ENCODE assay signal across 30 mouse cellular contexts in genomic region chr9:50704907-50705306, GRCm38 (mm10). TPM values are rescaled to one million over a fixed set of nuclear protein-coding genes. Genes with fewer than 3 reads are reported as not detected.
"Had no signal": no experiment of that assay in that cellular context is flagged by ENCODE, and none has a peak within 500 bp of the region (broad histone marks: within the 10 kb centered on the region; RNA-seq: fewer than 3 reads in every experiment).

No protein-coding gene starts in this region.

- H3K4me2 ChIP-seq: embryonic facial prominence, embryonic 12.5 days; embryonic facial prominence, embryonic 13.5 days; embryonic facial prominence, embryonic 15.5 days; forebrain, embryonic 12.5 days; forebrain, embryonic 13.5 days; forebrain, embryonic 15.5 days had no signal

- H3K27ac ChIP-seq: embryonic facial prominence, embryonic 10.5 days; embryonic facial prominence, embryonic 12.5 days; embryonic facial prominence, embryonic 13.5 days; embryonic facial prominence, embryonic 15.5 days; forebrain, embryonic 10.5 days; forebrain, embryonic 12.5 days; forebrain, embryonic 13.5 days; forebrain, embryonic 15.5 days; gastrocnemius, adult 2 months; heart, adult 2 months had no signal

- H3K27me3 ChIP-seq: forebrain, embryonic 15.5 days had no signal

- H3K4me3 ChIP-seq: embryonic facial prominence, embryonic 10.5 days; embryonic facial prominence, embryonic 12.5 days; embryonic facial prominence, embryonic 13.5 days; embryonic facial prominence, embryonic 15.5 days; erythroblast, embryonic 14.5 days; forebrain, embryonic 10.5 days; forebrain, embryonic 12.5 days; forebrain, embryonic 13.5 days; forebrain, embryonic 15.5 days; gastrocnemius, adult 2 months; heart, adult 2 months had no signal

- DNase-seq: cerebellum, adult 8-10 months; cerebellum, adult 9-10 months; cerebellum, adult 9-11 months; cerebellum, postnatal 10 days; cerebellum, postnatal 14 days; cerebellum, postnatal 25 days; cerebellum, postnatal 36 days; embryo, embryonic 11 days; forebrain, postnatal 0 days; gastrocnemius, adult 2 months; gastrocnemius, postnatal 14 days; gastrocnemius, postnatal 25 days; gastrocnemius, postnatal 36 days; heart, adult 11 months; heart, adult 18-20 months; heart, adult 2 months had no signal

- H3K9ac ChIP-seq: embryonic facial prominence, embryonic 12.5 days; embryonic facial prominence, embryonic 13.5 days; embryonic facial prominence, embryonic 15.5 days; forebrain, embryonic 12.5 days; forebrain, embryonic 13.5 days; forebrain, embryonic 15.5 days; forebrain, postnatal 0 days had no signal

- H3K36me3 ChIP-seq: embryonic facial prominence, embryonic 15.5 days had no signal

- H3K9me3 ChIP-seq: embryonic facial prominence, embryonic 10.5 days; embryonic facial prominence, embryonic 12.5 days; embryonic facial prominence, embryonic 13.5 days; embryonic facial prominence, embryonic 15.5 days; forebrain, embryonic 10.5 days; forebrain, embryonic 12.5 days; forebrain, embryonic 13.5 days; forebrain, embryonic 15.5 days had no signal

- H3K4me1 ChIP-seq: embryonic facial prominence, embryonic 12.5 days; embryonic facial prominence, embryonic 13.5 days; embryonic facial prominence, embryonic 15.5 days; forebrain, embryonic 13.5 days; forebrain, embryonic 15.5 days had no signal

- ATAC-seq: forebrain, embryonic 13.5 days; forebrain, embryonic 14.5 days; forebrain, embryonic 15.5 days; forebrain, embryonic 16.5 days; forebrain, postnatal 0 days had no signal

RNA-seq across cellular contexts. Expression of gene Dixdc1, which starts 34.4 kb away (rescaled TPM):
- total RNA-seq: common myeloid progenitor, adult 5-6 weeks had no signal
- polyA plus RNA-seq: erythroblast, embryonic 14.5 days had no signal

RNA-seq across cellular contexts. Expression of gene 2310030G06Rik, which starts 41.4 kb away (rescaled TPM):
- total RNA-seq: common myeloid progenitor, adult 5-6 weeks; granulocyte monocyte progenitor cell, adult 5-6 weeks had no signal
- polyA plus RNA-seq: erythroblast, embryonic 14.5 days had no signal

RNA-seq across cellular contexts. Expression of gene Cryab, which starts 46.2 kb away (rescaled TPM):
- total RNA-seq: granulocyte monocyte progenitor cell, adult 5-6 weeks had no signal
- polyA plus RNA-seq: erythroblast, embryonic 14.5 days had no signal

RNA-seq across cellular contexts. Expression of gene Hspb2, which starts 47.2 kb away (rescaled TPM):
- total RNA-seq: common myeloid progenitor, adult 5-6 weeks; granulocyte monocyte progenitor cell, adult 5-6 weeks had no signal
- polyA plus RNA-seq: erythroblast, embryonic 14.5 days; forebrain, embryonic 11.5 days; forebrain, embryonic 13.5 days; forebrain, embryonic 15.5 days had no signal
